Mouse (Mus musculus) thymus, postnatal 0 days (tissue): ENCODE measurements at regions not wholly inside any gene's neighbourhood (a gene's known extent, or its start where the extent isn't known, plus 50 kb on each side); places are given as distances from the start of the nearest gene placed in this dataset.
"Not testable (repeated sequence)": the region's sequence is repeated elsewhere in the genome, so short reads cannot be mapped to it uniquely, and the experiment has no call there.

ENCODE experiments used
- DNase-seq: peaks from one replicate; pipeline ENCODE4 v3.0.0-alpha.2; 2015; ENCODE audit warnings: low spot score

DNA sequence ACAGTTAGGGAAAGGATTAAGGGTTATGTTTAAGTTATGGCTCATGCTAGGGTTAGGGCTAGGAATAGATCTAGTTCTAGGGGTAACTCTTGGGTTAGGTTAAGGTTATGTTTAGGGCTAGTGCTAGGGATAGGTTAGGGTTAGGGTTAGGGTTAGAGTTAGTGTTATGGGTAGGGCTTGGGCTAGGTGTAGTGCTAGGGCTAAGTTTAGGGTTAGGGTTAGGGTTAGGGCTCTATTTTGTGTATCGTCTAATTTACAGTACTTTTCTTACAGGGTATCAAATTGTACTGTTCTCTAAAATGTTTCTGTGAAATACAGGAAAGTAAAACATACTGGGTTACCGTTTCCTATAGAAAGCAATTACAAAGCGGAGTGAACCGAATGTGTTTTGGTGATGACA is 64.8 kb downstream of the Ptchd3 start:
- DNase-seq, result no peak

DNA sequence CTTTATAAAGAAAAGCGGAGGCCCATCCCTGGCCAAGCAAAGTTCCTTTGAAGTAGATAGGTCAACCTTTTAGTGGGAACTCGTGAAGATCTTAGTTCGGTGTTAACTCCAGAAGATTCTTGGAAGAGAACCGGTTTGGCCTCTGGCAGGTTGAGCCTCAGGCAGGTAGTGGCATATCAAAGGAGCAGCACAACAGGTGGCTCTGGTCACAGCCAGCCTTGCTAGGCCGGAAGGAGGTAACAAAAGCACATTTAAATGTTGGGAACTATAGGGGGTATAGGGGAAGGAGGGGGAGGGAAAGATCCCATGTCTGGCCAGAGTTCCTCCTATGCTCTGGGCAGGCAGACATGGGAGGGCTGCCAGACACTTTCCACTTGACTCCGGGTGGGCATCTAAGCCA is 74.3 kb downstream of the Ptchd3 start:
- DNase-seq, result not testable (repeated sequence)

DNA sequence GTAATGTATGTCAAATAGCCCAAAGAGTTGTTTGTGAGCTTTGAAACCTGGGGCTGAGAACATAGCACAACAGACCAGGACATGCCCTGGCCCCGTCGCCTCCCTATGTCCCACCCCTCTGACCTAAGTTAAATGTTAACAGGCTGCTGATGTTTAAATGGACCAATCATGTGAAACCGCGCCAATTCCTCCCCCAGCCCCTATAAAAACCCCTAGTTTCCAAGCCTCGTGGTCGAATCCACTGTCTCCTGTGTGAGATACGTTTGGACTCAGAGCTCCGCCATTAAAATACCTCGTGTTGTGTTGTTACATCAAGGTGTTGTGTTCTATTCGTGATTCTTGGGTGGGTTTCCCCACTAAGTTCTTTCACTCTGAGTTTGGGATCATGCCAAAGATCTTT is 94.6 kb downstream of the Ptchd3 start:
- DNase-seq, result not testable (repeated sequence)

DNA sequence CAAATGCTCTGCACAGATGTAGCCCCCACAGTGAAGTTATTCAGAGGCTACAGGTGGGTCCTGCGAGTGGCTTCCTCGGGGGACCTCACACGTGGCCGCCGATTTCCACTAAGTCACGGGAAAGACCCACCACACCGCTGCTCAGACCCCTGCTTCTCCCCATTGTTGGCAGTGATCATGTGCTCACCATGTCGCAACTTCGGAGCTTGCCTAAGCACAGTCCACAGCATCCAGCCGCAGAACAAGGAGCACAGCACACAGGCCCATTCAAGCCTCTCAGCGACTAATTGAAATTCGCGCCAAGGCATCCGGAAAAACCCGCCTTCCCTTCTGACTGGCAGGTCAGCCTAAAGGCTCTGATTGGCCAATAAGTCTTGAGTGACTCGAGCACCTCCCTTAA is 95.0 kb downstream of the Ptchd3 start:
- not testable (repeated sequence) for DNase-seq

DNA sequence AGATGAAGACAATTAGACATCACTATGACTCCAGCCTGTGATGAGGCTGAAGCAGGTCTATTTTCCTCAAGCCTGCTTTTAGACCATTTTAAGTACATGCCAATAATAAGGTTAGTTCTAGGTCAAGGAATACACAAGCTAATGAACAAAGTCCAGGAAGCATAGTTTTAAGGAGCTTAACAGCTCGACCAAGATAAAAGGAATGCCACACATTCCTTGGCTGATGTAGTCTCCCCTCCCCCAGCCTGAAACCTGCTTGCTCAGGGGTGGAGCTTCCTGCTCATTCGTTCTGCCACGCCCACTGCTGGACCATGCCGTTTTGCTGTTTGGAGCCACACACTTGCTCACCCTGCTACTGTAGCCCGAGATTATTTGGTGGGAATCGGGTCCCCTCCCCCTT is 121.7 kb downstream of the Ptchd3 start:
- DNase-seq, result not testable (repeated sequence)

DNA sequence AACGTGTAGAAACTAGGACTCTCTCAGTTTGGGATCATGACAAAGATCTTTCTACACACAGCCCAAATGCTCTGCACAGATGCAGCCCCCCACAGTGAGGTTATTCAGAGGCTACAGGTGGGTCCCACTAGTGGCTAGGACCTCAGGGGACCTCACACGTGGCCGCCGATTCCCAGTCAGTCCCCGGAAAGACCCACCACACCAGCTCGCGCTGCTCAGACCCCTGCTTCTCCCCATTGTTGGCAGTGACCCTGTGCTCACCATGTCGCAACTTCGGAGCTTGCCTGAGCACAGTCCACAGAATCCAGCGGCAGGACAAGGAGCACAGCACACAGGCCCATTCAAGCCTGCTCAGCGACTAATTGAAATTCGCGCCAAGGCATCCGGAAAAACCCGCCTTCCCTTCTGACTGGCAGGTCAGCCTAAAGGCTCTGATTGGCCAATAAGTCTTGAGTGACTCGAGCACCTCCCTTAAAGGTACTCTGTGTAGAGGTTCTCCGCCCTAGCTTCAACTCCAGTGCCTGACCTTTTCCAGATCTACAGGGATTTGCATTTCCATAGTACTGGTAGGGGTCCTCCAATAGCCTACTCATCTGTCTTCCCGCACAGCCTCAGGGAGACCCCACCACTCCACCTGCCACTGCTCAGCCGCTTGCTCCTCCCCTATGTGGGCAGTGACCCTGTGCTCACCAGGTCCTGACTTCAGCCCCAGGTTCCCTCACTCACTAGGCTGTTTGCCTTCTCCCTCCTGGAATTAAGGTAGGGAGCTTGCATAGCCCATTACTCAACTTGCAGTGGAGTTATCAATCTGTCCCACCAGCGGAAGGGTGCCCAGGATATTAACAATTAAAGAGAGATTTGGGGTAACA is 126.6 kb downstream of the Ptchd3 start:
- DNase-seq, result peak; percentile 2

DNA sequence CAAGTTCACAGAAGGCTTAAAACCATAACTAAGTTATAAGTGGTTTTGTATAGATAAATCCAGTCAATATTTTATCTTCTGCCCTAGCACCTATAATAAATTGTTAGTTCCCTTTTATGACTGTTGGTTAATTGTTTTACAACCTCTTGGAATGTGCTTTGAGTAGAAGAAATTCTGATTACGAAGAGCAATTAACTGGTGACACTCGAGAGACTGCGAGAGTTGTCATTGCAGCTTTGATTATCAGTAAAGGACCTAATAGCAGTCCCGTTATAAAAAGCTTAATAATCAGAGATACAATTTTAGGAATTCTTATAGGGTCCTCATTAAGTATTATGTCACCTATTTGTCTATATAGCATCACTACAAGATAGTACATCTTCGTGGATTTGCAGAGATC is 128.7 kb downstream of the Ptchd3 start:
- DNase-seq, result not testable (repeated sequence)

DNA sequence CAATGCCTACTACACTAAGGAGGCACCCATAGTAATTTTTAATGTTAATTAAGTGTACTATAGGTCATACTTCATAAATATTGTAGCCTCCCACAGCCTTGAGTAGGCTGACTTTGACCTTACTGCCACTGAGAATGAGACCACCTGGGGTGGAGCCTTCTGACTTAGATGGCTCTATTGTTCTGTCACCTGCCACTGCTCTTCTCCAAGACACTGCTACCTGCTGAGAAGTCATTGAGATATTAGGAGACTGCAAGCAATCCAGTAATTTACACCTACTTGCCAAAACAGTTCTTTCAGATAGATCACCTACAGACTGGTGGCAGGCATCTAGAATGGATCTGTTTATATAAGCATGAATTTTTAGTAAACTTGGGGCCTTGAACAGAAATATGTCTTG is 134.1 kb downstream of the Ptchd3 start:
- not testable (repeated sequence) for DNase-seq

DNA sequence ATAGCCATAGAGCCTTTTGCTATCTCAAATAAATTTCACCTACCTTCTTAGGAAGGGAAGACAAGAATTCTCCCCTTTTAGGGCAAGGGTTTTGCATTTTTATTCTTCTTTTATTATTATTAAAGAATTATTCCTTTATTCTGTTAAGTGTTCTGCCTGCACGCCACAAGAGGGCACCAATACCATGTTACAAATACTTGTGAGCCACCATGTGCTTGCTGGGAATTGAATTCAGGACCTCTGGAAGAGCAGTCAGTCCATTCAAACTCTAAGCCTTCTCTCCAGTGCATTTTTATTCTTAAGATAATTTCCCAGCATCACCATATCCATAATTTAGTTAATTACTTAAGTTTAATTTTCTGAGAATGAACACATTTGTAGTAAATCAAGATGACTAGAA is 135.9 kb downstream of the Ptchd3 start:
- DNase-seq, result not testable (repeated sequence)
